Mouse (Mus musculus) stomach, postnatal 0 days (tissue): ENCODE results near the gene Ubqln4.

Experiments
- CTCF ChIP-seq: IDR thresholded peaks from 2 replicates; pipeline ENCODE4 v1.5.1; 2016; ENCODE audit warnings: antibody characterized with exemption, low read depth, mild to moderate bottlenecking, moderate library complexity
- EP300 ChIP-seq: optimal IDR thresholded peaks from 2 replicates; pipeline ENCODE3; 2016; ENCODE audit warnings: antibody characterized with exemption

- TF ChIP-seq EP300, result no peak
- no peak for TF ChIP-seq CTCF
Observed at GRCm38 (mm10) chr3:88537146-88537545, 16.4 kb upstream of the Ubqln4 start.
